Mouse (Mus musculus): ENCODE data around the gene Lmx1a.

The Lmx1a gene

DNA sequence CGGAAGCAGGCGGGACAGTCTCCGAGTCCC, at the start of gene Lmx1a:
TSS of gene Lmx1a (plus strand) at position 6 of the 30 bp plus-strand sequence.
- no peak for DNase-seq (ENCODE audit: low spot score)

DNA sequence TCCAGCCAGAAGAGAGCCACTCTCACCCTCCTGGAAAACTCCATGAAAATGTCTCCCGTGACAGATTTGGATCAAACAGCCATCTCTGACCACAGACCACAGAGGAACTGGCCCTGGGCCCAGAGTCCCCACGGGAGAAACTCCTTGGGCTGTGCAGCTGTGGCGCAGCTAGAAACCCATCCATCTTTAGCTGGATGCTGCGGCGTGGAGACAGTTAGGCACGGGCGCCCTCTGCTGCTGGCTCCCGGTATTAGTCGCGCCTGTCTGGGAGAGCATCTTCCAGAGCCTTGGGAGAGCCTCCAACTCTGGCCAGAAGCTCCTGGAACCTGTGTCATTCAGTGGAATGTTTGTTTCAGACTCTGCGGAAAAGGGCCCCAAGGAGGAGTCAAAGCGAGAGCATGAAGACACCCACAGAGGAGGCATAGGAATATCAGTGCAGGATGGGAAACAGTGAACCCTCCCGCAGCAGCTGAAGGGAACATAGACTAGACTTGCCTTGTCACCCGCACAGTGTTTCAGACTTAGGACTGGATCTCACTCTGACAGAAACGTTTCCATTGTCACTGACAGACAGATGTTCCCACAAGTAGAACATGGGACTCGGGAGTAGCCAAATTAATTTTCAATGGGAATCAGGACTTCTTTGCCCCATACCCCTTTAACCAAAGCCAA, 44.0 kb upstream of the Lmx1a start:
- DNase-seq (ENCODE audit: low spot score), result peak; percentile 90

DNA sequence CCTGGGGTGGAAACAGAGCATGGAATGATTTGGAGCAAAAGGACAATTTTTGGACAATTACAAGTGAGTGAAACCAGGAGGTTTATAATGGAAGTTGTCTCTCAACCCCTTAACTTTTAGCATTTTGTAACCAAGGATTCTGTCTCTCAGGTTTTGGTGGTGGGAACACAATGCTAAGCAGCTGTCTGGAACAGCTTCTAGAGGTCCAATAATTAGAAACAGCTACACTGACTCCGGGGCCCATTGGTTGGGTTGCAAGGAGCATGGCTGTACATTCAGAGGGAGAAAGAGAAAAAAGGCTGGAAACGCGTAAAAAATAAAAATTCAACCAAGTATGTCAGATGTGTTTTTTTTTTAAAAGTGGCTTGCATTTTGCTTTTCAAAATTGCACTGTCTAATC, 40.4 kb upstream of the Lmx1a start:
- DNase-seq (ENCODE audit: low spot score), result no peak

DNA sequence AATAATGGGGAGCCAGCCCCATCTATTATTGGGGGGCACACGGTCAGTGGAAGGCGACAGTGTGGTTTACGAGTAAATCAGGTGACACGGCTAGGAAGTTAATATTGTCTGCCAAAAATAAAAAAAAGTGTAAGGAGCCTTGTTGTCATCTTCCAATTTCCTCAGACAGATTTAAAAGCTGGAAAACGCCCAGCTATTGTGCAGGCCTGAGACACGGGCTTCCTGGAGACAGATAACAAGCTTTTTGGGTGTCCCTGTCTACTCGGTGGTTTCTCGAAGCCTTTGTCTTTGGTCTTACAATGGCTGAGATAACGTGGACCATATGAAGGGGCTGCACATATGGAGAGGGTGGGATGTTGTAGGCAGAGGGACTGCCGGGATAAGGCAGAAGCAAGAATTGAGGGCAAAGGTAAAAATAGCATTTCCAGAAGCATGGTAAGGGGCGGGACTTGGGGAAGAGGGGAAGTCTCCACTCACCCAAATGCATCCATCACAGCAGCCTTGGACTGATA, 39.9 kb upstream of the Lmx1a start:
- no peak for DNase-seq (ENCODE audit: low spot score)

DNA sequence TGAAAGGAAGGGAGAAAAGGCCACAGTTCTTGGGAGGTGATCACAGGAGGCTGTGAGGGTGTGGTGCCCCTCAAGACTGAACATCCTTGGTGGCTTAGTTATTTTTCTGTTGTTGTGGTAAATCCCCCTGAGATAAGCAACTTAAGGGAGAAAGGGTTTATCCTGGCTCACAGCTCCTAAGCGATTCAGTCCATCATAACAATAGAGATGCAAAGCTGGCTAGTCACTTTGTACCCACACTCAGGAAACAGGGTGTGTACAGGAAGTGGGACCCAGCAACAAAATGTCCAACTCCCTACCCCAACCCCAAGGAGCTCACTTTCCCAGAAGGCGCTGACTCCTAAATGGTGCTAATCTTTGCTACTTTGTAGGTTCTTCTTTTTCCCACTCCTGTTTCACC, 36.7 kb upstream of the Lmx1a start:
- DNase-seq (ENCODE audit: low spot score), result no peak

DNA sequence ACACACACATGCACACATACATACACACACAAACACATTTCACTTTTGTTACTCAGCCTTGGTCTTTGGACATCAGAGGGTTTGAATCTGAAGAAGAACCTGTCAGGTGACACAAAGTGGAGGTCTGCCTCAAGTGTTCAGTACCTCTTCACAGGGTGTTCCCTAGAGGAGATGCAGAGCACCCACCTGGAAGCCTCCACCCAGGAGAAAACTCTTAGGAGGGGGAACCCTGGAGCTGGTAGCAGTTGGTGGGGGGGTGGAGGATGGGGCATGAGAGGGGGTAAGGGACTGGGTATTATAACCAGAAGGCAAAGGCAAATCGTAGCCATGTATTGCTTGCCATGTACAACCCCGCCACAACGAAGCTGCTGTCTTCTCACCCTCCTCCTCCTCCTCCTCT, 30.0 kb upstream of the Lmx1a start:
- DNase-seq (ENCODE audit: low spot score), result no peak

DNA sequence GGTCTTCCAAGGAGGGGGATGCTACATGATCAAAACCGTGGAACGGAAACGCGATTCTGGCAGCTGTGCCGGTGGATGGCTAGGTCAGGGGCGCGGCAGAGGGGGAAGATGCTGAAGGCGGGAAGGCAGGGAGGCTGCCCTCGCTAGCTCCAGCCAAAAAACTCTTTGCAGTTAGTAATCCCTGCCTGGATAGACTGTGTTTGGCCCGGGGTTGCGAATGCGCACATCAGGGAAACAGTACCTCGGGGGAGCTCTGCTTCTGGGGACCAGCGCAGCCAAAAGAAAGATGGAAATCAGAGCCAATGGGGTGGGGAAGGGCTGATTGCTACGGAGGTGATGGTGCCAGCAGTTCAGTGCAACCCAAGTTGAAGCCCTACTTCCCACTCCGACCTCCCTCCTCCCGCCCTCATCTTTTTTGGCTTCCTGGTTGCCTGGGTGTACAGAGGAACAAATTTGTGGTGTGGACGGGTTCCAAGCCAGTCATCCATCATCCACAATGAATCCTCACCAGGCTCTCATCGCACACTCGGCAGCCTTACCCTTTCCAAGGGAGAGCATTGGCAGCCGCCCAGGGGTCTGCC, 28.4 kb upstream of the Lmx1a start:
- peak; percentile 23 for DNase-seq (ENCODE audit: low spot score)

DNA sequence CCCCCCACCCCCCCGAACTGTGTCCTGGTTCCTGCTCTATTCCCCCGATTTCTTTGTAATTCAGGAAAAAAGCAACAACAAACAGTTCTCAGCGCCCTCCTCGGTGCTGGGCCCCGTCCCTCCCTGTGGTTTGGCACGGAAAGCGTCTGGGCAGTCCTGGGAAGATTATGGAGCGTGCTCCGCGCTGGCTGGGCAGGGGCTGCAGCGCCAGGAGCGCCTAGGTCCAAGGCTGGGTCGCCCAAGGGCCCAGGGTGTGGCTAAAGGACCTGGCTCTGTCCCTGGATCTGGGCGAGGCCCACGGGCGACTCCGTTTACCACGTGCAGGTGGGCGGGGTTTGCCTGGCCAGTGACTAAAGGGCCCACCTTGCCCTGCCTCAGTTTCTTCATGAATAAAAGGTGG, 27.9 kb upstream of the Lmx1a start:
- no peak for DNase-seq (ENCODE audit: low spot score)

DNA sequence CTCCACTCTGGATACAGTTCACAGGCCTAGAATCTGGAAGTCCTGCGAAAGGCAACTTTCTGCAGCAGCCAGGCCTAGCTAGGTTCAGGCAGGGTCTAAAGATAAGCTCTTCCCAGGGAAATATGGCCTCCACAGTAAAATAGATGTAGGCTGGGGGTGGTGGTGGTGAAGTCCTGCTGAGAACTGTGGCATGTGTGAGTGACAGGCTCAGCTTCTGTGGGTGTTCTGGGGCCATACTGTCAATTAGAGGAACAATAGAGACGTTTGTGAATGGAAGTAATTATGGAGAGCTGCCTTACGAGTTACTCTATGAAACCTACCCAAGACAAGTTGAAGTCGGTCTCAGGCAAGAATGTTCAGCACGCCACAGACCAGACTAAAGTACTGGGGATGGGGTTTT, 25.9 kb upstream of the Lmx1a start:
- no peak for DNase-seq (ENCODE audit: low spot score)

DNA sequence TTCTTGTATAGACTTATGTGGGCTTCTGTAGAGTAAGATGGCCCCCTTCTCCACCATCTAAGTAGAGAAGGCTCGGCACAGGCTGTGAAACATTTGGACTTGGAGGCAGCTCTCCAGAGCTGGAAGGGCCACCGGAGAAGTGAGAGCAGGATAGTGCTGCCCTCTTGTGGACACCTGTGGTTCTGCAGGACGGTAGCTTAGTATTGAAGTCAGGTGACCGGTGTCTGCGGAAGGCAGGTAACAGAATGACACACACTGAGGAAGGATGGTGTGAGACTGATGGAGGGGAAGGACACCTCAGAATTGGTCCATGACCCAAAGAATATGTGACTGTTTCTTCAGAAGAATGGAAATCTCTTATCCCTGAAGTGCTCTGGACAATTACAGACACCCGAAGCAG, 19.2 kb upstream of the Lmx1a start:
- peak; percentile 75 for DNase-seq (ENCODE audit: low spot score)

DNA sequence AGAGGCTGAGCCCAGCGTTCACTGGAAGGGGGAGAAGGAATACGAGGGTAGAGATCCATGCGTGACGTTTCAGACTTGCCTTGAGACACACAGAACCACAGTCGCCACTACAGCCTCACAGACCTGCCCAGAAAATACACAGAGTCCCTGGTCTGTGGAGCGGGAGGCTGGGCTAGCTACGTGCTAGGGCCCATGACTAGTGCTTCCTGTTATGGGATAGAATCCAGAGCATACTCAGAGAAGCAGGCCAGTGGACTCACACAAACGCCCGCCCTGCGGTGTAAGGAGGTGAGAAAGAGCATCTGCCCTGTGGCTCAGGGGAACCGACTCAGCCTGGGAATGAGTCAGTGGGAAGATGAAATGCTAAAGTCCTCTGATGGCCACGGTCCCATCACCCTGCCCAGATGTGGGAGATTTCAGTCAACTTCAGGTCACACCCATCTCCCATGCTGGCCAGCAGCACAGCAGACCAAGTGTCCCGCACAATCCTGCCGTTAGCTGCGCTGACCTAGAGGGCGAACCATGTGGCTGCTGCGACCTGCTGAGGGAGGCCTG, 16.5 kb upstream of the Lmx1a start:
- DNase-seq (ENCODE audit: low spot score), result no peak

DNA sequence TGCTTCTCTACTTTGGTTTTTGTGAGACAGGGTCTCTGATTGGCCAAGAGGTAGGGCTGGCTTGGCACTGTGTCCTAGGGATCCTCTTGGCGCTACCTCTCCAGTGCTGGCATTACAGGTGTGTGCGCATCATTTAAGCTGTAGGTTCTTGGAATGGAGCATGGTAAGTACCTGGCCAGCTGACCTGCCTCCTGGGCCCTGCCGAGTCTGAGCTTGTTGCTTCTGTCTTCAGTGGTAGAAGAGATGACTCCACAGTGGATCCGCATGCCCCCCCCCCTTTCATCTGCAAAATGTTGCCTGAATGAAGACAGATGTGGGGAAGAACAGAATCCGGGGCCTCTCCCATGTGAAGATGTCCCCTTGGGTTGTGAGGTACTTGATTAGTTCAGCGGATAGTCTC, 10.0 kb upstream of the Lmx1a start:
- no peak for DNase-seq (ENCODE audit: low spot score)

DNA sequence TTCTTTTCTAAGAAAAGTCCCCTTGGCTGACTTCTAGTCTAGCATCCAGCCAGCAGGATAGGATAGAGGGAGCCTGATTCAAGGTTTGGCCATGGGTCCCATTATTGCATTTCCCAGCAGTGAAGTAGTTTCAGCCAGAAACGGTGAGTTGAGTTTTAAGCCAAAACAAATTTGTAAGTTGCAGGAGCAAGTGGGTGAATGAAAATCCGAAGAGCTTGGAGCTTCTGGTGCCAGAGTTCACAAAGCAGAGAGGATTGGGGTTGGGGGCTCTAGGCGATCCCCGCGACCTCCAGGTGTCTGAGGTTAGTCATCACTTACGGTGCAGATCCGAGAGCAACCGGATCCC, 1.1 kb upstream of the Lmx1a start:
- peak; percentile 45 for DNase-seq (ENCODE audit: low spot score)

DNA sequence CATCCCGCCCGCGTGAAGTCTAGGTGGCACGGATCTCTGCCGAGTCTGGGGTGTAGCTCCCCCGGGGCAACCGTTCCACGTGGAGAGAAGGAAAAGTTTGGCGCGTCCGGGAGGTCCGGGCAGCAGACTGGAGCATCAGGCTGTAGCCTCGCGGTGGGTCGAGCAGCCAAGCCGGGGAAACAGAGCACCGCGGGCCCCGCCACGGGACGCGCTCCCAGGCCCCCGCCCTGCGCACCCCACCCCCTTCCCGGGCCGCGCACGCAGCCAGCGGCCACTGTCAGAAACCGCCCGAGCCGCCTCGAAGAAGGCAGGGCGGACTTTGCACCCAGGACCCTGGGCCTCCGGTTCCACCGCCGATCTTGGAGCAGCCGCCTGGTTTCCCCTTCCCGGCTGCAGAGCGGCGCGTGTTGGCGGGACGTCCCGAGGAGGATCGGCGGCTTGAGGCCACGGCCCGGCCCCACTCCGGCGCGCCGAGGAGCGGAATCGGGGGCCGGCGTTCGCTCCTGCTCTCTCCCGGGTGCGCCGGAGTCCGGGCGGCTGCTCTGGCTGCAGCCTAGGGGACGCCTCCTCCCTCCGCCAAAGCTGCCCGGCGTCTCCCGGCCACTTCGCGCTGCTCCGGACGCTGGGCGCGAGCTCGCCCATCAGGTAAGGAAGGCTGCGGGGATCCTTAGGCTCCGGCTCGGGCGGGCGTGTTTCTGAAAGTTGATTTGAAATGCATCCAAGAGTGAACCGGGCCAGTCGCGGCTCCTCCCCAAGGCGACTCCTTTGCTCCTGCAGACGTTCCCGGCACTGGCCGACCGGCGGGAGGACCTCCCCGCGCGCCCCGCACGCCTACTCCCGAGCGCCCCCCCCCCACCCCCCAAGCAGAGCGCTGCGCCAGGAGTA, 448 bp upstream of the Lmx1a start:
- peak; percentile 54 for DNase-seq (ENCODE audit: low spot score)

DNA sequence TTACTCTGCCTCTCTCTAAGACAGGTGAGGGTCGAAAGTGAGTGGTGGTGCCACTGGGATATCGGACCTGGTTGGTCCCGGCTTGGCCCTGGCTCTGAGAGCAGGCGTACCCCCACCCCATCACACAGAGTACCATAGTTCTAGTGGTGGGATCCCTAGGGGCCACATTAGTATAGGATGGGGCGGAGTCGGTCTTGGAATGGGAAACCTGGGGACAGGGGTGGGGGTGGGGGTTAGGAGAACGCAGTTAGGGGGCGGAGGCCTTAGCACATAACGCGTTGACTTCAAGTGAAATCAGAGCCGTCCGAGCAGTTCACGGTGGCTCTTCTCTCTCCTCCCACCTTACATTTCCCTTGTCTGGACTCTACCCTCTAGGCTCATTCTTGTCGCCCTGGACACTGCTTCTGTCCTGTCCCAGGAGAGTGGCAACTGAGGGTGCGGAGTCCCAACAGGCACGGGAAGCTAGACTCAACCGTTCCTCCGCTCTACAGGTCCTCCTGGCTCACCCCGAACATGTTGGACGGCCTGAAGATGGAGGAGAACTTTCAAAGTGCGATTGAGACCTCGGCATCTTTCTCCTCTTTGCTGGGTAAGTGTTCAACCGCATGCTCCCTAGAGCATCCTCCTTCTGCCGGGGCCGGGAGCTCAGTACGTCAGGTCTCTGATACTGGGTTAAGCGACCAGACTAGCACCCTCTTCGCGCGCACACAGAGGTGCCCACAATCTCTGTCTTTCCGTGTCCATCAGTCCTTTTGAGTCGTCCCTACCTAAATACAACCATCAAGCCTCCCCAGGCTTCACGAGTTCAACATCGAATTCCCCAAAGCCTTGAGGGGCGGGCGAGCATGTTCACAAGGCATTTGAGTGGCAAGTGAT, 463 bp downstream of the Lmx1a start:
- peak; percentile 53 for DNase-seq (ENCODE audit: low spot score)

DNA sequence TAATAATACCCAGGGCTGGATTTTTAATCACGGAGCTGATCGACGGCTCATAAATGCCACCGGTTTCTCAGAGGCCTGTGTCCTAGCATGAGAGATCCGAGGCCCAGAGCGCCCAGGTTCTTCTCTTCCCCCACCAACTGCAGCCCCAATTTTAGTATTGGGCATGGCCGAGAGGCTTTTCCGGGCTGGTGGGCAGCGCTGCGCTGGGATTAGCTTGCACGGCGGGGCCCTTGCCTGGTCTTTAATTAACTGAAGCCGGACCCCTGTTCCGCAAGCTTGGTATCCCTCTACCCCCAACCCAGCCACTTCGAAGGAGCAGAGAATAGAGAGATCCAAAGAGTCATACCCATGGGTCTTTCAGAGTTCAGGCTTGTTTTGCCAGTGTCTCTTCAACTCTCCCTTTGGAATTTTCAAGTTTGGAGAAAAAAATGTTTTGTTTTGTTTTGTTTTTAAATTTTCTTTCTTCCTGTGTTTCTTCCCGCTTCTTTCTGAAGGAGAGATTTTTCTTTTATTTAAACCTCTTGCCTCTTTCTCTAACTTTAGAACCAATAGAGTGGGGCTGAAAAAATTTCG, 1.2 kb downstream of the Lmx1a start:
- DNase-seq (ENCODE audit: low spot score), result peak; percentile 47

DNA sequence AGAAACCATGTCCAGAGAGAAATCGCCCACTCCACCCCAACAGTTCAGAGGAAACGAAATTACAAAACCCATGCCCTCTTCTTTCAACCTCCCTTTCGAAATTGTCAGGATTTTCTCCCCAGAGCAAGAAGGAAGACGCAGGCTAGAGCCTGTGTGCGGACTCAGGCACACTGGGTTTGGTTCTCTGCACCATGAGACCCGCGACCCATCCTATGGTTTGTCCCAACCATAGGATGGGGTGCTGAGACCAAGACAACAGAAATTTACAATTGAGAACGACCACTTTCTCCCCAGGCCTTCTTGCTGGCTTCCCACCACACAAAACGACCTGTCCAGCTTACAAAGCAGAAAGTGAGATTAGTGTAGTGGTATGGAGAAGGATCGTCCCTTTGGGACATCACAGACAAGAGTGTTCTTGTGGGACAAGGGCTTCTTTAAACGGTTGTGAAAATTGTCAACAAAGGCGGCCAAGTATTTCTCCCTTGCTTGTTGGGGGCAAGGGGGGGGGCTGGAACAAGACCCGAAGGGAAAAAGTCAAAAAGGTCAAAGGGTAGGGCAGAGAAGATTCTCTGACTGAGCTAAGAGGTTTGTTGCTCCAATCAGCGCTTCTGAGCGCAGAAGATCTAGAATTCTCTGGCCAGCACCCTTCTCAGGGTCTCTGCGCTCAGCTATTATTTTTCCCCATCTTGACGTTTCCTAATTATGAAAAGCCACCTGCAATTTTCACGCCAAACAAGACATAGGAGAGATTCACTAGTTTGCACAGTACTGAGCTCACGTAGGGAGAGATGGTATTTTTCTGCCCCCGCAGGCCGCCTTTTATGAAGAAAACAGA, 1.9 kb downstream of the Lmx1a start:
- DNase-seq (ENCODE audit: low spot score), result peak; percentile 53

DNA sequence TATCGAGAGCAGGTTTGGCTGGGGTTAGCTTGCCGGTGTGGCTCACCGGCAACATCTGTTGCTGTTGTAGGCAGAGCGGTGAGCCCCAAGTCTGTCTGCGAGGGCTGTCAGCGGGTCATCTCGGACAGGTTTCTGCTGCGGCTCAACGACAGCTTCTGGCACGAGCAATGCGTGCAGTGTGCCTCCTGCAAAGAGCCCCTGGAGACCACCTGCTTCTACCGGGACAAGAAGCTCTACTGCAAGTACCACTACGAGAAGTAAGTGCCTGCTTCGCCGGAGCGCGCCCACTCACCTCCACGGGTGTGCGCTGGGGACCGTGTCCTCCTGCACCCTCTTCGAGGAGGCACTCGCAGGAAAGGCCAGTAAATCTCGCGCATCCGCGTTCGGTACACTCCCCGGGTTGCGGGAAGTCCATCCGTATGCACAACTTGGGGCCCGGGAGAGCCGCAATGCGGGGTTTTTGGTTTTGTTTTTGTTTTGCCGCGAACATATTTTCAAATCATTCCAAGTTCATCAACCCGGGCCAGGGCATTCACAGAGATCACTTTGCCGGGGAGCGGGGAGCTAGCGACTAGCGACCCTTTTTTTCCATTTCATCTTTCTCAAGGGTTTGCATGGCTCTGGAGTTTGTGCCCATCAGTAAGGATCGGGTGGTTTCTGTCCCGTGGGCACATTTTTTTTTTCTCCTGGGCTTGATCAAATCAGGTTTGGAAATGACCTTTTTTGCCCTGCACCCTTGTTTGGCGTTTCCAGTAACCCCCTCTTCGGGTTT, 3.1 kb downstream of the Lmx1a start:
- DNase-seq (ENCODE audit: low spot score), result peak; percentile 57

DNA sequence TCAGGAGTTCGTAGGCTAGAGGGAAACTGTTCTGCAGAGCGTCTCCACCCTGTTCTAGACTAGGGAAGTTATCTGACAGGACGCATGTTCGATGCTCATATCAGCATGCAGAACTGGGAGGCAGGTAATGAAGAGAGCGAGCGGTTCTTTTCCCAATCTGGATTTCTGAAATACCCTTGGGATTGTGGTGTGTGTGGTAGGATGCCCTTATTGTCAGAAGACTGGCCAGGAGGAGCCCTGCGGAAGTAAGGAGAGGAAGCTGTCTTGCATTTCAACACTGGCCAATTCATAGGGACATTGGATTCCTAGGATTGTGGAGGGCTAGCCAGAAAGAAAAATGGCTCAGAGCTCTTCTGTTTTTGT, 3.6 kb downstream of the Lmx1a start:
- DNase-seq (ENCODE audit: low spot score), result peak; percentile 53

DNA sequence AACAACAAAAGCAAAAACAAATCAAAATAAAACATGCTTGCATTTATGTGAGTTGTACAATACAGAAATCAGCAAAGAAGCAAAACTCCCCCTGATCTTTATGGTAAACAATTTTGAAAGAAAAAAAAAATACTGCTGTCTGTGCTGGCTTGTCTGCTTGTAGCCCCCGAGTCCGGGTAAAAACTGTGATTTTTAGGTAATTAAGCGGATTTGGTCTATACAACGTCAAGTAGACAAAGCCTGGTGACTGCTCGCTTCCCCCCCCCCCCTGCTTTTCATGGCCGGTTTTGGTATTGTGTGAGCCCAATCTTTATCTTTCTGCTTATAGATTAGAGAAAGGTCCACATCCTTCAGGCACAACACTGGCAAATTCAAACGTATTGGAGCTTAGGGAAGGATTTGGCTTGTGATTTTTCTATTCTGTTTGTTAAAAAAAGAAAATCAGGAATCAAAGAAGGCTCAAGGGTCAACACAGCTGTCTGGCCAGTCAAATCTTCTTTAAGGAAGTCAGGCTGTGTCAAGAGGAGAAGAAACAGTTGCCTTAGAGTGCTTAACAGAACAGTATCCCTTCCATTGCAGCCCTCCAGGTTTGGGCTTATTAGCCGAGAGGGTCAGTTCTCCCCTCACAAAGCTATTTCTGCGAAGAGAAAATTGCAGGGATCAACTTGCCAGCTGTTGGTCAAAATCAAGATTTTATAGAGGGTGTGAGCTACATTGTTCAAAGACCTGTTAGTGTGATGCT, 4.6 kb downstream of the Lmx1a start:
- DNase-seq (ENCODE audit: low spot score), result peak; percentile 46
